In the genomic region with DNA sequence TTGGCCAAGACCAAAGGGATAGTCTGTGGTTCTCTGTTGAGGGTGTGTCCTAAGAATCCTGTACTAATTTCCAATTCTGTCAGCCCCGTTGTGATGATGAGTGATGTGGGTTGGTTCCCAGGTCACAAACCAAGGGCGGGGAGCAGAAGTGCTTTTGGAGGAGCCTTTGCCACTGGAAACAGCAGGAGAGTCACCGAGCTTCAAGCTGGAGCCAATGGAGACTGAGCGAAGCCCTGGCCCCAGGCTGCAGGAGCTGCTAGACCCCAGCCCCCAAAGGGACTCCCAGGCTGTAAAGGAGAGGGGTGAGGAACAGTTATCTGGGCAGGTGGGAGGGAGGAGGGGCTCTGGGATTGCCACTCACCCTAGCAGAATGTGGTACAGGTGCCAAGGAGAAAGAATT, we compare ENCODE assay signal across 9 mouse cellular contexts. TPM values are rescaled to one million over a fixed set of nuclear protein-coding genes. Genes with fewer than 3 reads are reported as not detected.
DNase-seq lines count a peak whose midpoint lies in the region; ATAC-seq and TF ChIP-seq lines count a peak whose summit lies in the region.
"Had no signal": no experiment of that assay in that cellular context is flagged by ENCODE, and none has a peak within 500 bp of the region (broad histone marks: within the 10 kb centered on the region; RNA-seq: fewer than 3 reads in every experiment).

No protein-coding gene starts in this region.

- no peak overlapping the region for H3K4me3 ChIP-seq in kidney, postnatal 0 days (replicated peaks; ENCODE audit: low read depth, low read length)
- peak overlapping the region; percentile 92 for H3K4me3 ChIP-seq in embryonic facial prominence, embryonic 15.5 days (replicated peaks)
- peak overlapping the region; percentile 76 for H3K4me3 ChIP-seq in intestine, embryonic 16.5 days (ENCODE audit: low read length)
- peak overlapping the region; percentile 87 for H3K4me3 ChIP-seq in neural tube, embryonic 13.5 days

- H3K36me3 ChIP-seq in kidney, postnatal 0 days (ENCODE audit: insufficient read depth, low read length) = peaks cover 40% of the 10 kb centered on the region
- H3K36me3 ChIP-seq in embryonic facial prominence, embryonic 15.5 days = peaks cover 48% of the 10 kb centered on the region
- H3K36me3 ChIP-seq in intestine, embryonic 16.5 days (ENCODE audit: control insufficient read depth, insufficient read depth, low read length) = peaks cover 32% of the 10 kb centered on the region
- H3K36me3 ChIP-seq in neural tube, embryonic 13.5 days = peaks cover 48% of the 10 kb centered on the region

- peaks cover 15% of the 10 kb centered on the region for H3K9me3 ChIP-seq in kidney, postnatal 0 days (replicated peaks; ENCODE audit: low read length)
- H3K9me3 ChIP-seq in embryonic facial prominence, embryonic 15.5 days (replicated peaks) = peaks cover 29% of the 10 kb centered on the region
- peaks cover 23% of the 10 kb centered on the region for H3K9me3 ChIP-seq in intestine, embryonic 16.5 days (ENCODE audit: control insufficient read depth, low read length)
- H3K9me3 ChIP-seq in neural tube, embryonic 13.5 days = peaks cover 31% of the 10 kb centered on the region

- peaks cover 11% of the 10 kb centered on the region for H3K4me1 ChIP-seq in kidney, postnatal 0 days (replicated peaks; ENCODE audit: insufficient read depth, low read length)
- peaks cover 13% of the 10 kb centered on the region for H3K4me1 ChIP-seq in embryonic facial prominence, embryonic 15.5 days
- H3K4me1 ChIP-seq in intestine, embryonic 16.5 days (ENCODE audit: control insufficient read depth, insufficient read depth, low read length) = peaks cover 13% of the 10 kb centered on the region
- peaks cover 37% of the 10 kb centered on the region for H3K4me1 ChIP-seq in neural tube, embryonic 13.5 days (replicated peaks)

- no peak for ATAC-seq in kidney, postnatal 0 days (replicated peaks; ENCODE audit: low FRiP score, low read depth)
- no peak for ATAC-seq in embryonic facial prominence, embryonic 15.5 days (ENCODE audit: insufficient number of reproducible peaks, low FRiP score, low TSS enrichment, low read depth)
- no peak for ATAC-seq in intestine, embryonic 16.5 days
- ATAC-seq in neural tube, embryonic 13.5 days (ENCODE audit: low read depth) = no peak
- ATAC-seq in activated CD4-positive, CD25-positive, alpha-beta regulatory T cell, adult 4 months = no peak

- H3K27ac ChIP-seq in kidney, postnatal 0 days = no peak overlapping the region
- no peak overlapping the region for H3K27ac ChIP-seq in embryonic facial prominence, embryonic 15.5 days (replicated peaks)
- no peak overlapping the region for H3K27ac ChIP-seq in intestine, embryonic 16.5 days (ENCODE audit: low read length)
- H3K27ac ChIP-seq in neural tube, embryonic 13.5 days (replicated peaks) = no peak overlapping the region

- no peak for TF ChIP-seq CTCF in kidney, postnatal 0 days (IDR thresholded peaks at IDR 0.05; ENCODE audit: low read depth)

- DNase-seq in kidney, postnatal 0 days (ENCODE audit: low spot score) = no peak
- no peak for DNase-seq in kidney, postnatal 4 days
- no peak for DNase-seq in adrenal gland, adult 2 months
- no peak for DNase-seq in thymus, postnatal 36 days

- peak overlapping the region; percentile 95 for H3K4me2 ChIP-seq in kidney, postnatal 0 days (ENCODE audit: low read length)
- H3K4me2 ChIP-seq in embryonic facial prominence, embryonic 15.5 days (replicated peaks) = peak overlapping the region; percentile 91
- H3K4me2 ChIP-seq in intestine, embryonic 16.5 days (ENCODE audit: low read depth, low read length) = peak overlapping the region; percentile 74
- peak overlapping the region; percentile 97 for H3K4me2 ChIP-seq in neural tube, embryonic 13.5 days

- H3K9ac ChIP-seq in kidney, postnatal 0 days (ENCODE audit: low read depth, low read length) = 0 out of 2 replicates have a peak overlapping the region, but pooled peaks have one; percentile 23
- H3K9ac ChIP-seq in embryonic facial prominence, embryonic 15.5 days = no peak overlapping the region
- peak overlapping the region; percentile 87; the same call in 1 of the 2 replicates for H3K9ac ChIP-seq in intestine, embryonic 16.5 days (ENCODE audit: low read depth, low read length)
- H3K9ac ChIP-seq in neural tube, embryonic 13.5 days = no peak overlapping the region

- H3K27me3 ChIP-seq in kidney, postnatal 0 days (ENCODE audit: insufficient read depth, low read length) = no peaks in the 10 kb centered on the region
- no peaks in the 10 kb centered on the region for H3K27me3 ChIP-seq in embryonic facial prominence, embryonic 15.5 days
- H3K27me3 ChIP-seq in intestine, embryonic 16.5 days (replicated peaks; ENCODE audit: control insufficient read depth, insufficient read depth, low read length) = no peaks in the 10 kb centered on the region
- 0 out of 2 replicates have a peak, but pooled peaks cover 4% of the 10 kb centered on the region for H3K27me3 ChIP-seq in neural tube, embryonic 13.5 days

- WGBS in kidney, postnatal 0 days = 89% methylated on average over 4 of the region's 4 CpGs
- 80% methylated on average over 4 of the region's 4 CpGs for WGBS in embryonic facial prominence, embryonic 15.5 days
- WGBS in intestine, embryonic 16.5 days = 75% methylated on average over 4 of the region's 4 CpGs
- WGBS in neural tube, embryonic 13.5 days = 89% methylated on average over 4 of the region's 4 CpGs

RNA-seq across cellular contexts. Expression of gene Zfp263, which starts 1.8 kb away (rescaled TPM):
- 29.6 and 32.2 TPM in 2 replicates for polyA plus RNA-seq in kidney, postnatal 0 days (2015; fragmentation: Nextera tagmentation; extraction: Ambion mirVana)
- polyA plus RNA-seq in embryonic facial prominence, embryonic 15.5 days (2015; fragmentation: Nextera tagmentation; extraction: Ambion mirVana) = 44.9 and 53.9 TPM in 2 replicates
- polyA plus RNA-seq in intestine, embryonic 16.5 days (2015; fragmentation: Nextera tagmentation; extraction: Ambion mirVana) = 35.3 and 35.8 TPM in 2 replicates
- polyA plus RNA-seq in neural tube, embryonic 13.5 days (2015; fragmentation: Nextera tagmentation; extraction: Ambion mirVana) = 46.7 and 49.9 TPM in 2 replicates
- polyA plus RNA-seq in activated CD4-positive, CD25-positive, alpha-beta regulatory T cell, adult 4 months (2017; shearing (Covaris generic)) = 10 to 100 TPM; 69.2 to 95.7 TPM
- total RNA-seq in adrenal gland, adult 2 months (2021) = 10 to 100 TPM; 18.3 to 20.4 TPM
- 7.5 and 10.3 TPM in 2 replicates for polyA plus RNA-seq in adrenal gland, adult 2 months (2012; rRNA removed)

RNA-seq across cellular contexts. Expression of gene Mefv, which starts 27.8 kb away (rescaled TPM):
- polyA plus RNA-seq in kidney, postnatal 0 days (2015; fragmentation: Nextera tagmentation; extraction: Ambion mirVana) = not detected in 2 replicates
- polyA plus RNA-seq in embryonic facial prominence, embryonic 15.5 days (2015; fragmentation: Nextera tagmentation; extraction: Ambion mirVana) = 0.08 and 0.17 TPM in 2 replicates
- 0.12 and 0.16 TPM in 2 replicates for polyA plus RNA-seq in intestine, embryonic 16.5 days (2015; fragmentation: Nextera tagmentation; extraction: Ambion mirVana)
- polyA plus RNA-seq in neural tube, embryonic 13.5 days (2015; fragmentation: Nextera tagmentation; extraction: Ambion mirVana) = not detected in 2 replicates
- not detected for polyA plus RNA-seq in activated CD4-positive, CD25-positive, alpha-beta regulatory T cell, adult 4 months (2017; shearing (Covaris generic))
- not detected for total RNA-seq in adrenal gland, adult 2 months (2021)
- polyA plus RNA-seq in adrenal gland, adult 2 months (2012; rRNA removed) = not detected in 2 replicates
- total RNA-seq: adrenal gland, adult 18-20 months had no signal

Comparison
In these comparisons a context has a peak if more than half of its experiments do, and no peak if none do; other contexts are left out.
1. H3K9ac ChIP-seq: peak in kidney, postnatal 0 days (single experiment) and intestine, embryonic 16.5 days (single experiment); none in embryonic facial prominence, embryonic 15.5 days (single experiment) and neural tube, embryonic 13.5 days (single experiment).
2. Peak in every context shown above with its lines, with median percentiles within 50 percentile points of each other: H3K4me2 ChIP-seq.